Mouse (Mus musculus): ENCODE results near the gene Tuba1c.

GRCm38 (mm10) chr15:98983431-98984081, 46.1 kb upstream of the Tuba1c start:
- TF ChIP-seq CTCF (IDR thresholded peaks at IDR 0.05; ENCODE audit: low read depth) (no peak), EP300 (IDR thresholded peaks at IDR 0.05; ENCODE audit: low read depth) (no peak)

Data from liver, embryonic 14.5 days (tissue).